Mouse (Mus musculus): Measurements from ENCODE around the gene Gm28230.

GRCm38 (mm10) chr2:74751861-74752260 lies 25.3 kb downstream of the Gm28230 start:
- TF ChIP-seq CTCF (conservative IDR thresholded peaks at IDR 0.05; ENCODE audit: low read length): no peak
- no peak for TF ChIP-seq POU5F1 (IDR thresholded peaks at IDR 0.05; ENCODE audit: borderline replicate concordance, low read length)
- no peak for TF ChIP-seq NANOG (IDR thresholded peaks at IDR 0.05; ENCODE audit: borderline replicate concordance, low read length)

All from E14TG2a.4 (cell line).